Mouse (Mus musculus) right cerebral cortex, postnatal 14 days (tissue): ENCODE results near the gene Gm2026.
"Not testable (repeated sequence)": the region's sequence is repeated elsewhere in the genome, so short reads cannot be mapped to it uniquely, and the experiment has no call there.

Experiments
- DNase-seq: peaks from one replicate; pipeline ENCODE4 v3.0.0; 2022

Gene Gm2026

DNA sequence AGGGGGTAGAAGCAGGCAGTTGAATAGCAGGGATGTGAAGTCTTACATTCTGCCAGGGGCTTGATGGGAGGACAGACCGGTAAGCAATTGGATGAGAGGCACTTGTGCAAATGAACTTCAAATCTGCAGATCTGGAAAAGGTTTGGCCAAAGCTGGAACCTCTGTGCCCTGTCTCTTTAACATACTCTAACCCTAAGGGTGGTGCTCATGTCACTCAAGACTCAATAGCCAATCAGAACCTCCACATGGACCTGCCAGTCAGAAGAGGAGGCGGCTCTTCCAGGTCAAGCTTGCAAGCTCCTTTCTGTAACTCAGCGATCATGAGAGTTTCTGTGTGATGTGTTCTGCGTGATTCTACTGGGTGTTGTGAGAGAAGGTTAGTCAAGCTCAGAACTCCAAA lies at the start of gene Gm2026:
Gm2026 (plus strand) TSS at position 301 of the 400 bp plus-strand sequence.
- DNase-seq: not testable (repeated sequence)

DNA sequence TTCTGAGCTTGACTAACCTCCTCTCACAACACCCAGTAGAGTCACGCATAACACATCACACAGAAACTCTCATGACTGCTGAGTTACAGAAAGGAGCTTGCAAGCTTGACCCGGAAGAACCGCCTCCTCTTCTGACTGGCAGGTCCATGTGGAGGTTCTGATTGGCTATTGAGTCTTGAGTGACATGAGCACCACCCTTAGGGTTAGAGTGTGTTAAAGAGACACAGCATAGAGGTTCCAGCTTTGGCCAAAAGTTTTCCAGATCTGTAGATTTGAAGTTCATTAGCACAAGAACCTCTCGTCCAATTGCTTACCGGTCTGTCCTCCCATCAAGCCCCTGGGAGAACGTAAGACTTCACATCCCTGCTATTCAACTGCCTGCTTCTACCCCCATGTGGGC lies 34.1 kb upstream of the Gm2026 start, which contains the start of gene Zfp966:
Zfp966 (minus strand) TSS at position 101 of the 400 bp plus-strand sequence.
- DNase-seq: not testable (repeated sequence)
